In genomic region chr6:148993117-148994077, GRCm38 (mm10) we compare ENCODE assay signal across 8 mouse cellular contexts. TPM values are rescaled to one million over a fixed set of nuclear protein-coding genes. Genes with fewer than 3 reads are reported as not detected.
DNase-seq lines count a peak whose midpoint lies in the region; ATAC-seq and TF ChIP-seq lines count a peak whose summit lies in the region.

No protein-coding gene starts in this region.

- ATAC-seq in heart, embryonic 12.5 days (ENCODE audit: insufficient number of reproducible peaks, low FRiP score), result peak; percentile 39; the same call in 1 of the 2 replicates
- peak; percentile 83 for ATAC-seq in Patski
- ATAC-seq in forebrain, embryonic 15.5 days (replicated peaks), result peak; percentile 64; the same call in 1 of the 2 replicates
- peak; percentile 69 for ATAC-seq in lung, embryonic 14.5 days (ENCODE audit: insufficient read depth)
- ATAC-seq in stomach, embryonic 14.5 days (ENCODE audit: insufficient number of reproducible peaks, insufficient read depth, low FRiP score, low read depth), result peak; percentile 65

- H3K9ac ChIP-seq in heart, embryonic 12.5 days, result no peak overlapping the region
- no peak overlapping the region for H3K9ac ChIP-seq in forebrain, embryonic 15.5 days (replicated peaks)
- H3K9ac ChIP-seq in lung, embryonic 14.5 days, result no peak overlapping the region
- no peak overlapping the region for H3K9ac ChIP-seq in stomach, embryonic 14.5 days (replicated peaks; ENCODE audit: low read depth, low read length)

- DNase-seq in heart, postnatal 4 days, result no peak
- no peak for DNase-seq in Patski (ENCODE audit: low read depth, low spot score)
- peak; percentile 78 for DNase-seq in lung, embryonic 14.5 days
- DNase-seq in left cerebral cortex, adult 9 months (ENCODE audit: low spot score in 2 of 2), result no peak
- DNase-seq in right cerebral cortex, postnatal 10 days (ENCODE audit: low spot score in 2 of 2), result no peak

- H3K9me3 ChIP-seq in heart, embryonic 12.5 days (replicated peaks), result no peaks in the 10 kb centered on the region
- no peaks in the 10 kb centered on the region for H3K9me3 ChIP-seq in forebrain, embryonic 15.5 days
- H3K9me3 ChIP-seq in lung, embryonic 14.5 days (ENCODE audit: low read depth, low read length), result no peaks in the 10 kb centered on the region
- H3K9me3 ChIP-seq in stomach, embryonic 14.5 days (ENCODE audit: control insufficient read depth, low read depth, low read length), result no peaks in the 10 kb centered on the region

- no peak overlapping the region for H3K27ac ChIP-seq in heart, embryonic 12.5 days (ENCODE audit: poor library complexity, severe bottlenecking)
- H3K27ac ChIP-seq in forebrain, embryonic 15.5 days (replicated peaks), result no peak overlapping the region
- H3K27ac ChIP-seq in lung, embryonic 14.5 days (ENCODE audit: low read depth), result peak overlapping the region; percentile 64
- H3K27ac ChIP-seq in stomach, embryonic 14.5 days (ENCODE audit: low read length), result no peak overlapping the region

- 29% methylated on average over 9 of the region's 9 CpGs for WGBS in heart, embryonic 12.5 days
- WGBS in forebrain, embryonic 15.5 days, result 10% methylated on average over 9 of the region's 9 CpGs
- WGBS in lung, embryonic 14.5 days, result 34% methylated on average over 9 of the region's 9 CpGs
- 34% methylated on average over 9 of the region's 9 CpGs for WGBS in stomach, embryonic 14.5 days

- in situ Hi-C loops in Patski (cut with MboI; ENCODE audit: low pct_unique_long_range_greater_than_20kb), result loop anchor here (5.0 kb wide), 1 partner anchor 51 kb away; no protein-coding TSS in a partner anchor

- no peaks in the 10 kb centered on the region for H3K27me3 ChIP-seq in heart, embryonic 12.5 days (replicated peaks)
- no peaks in the 10 kb centered on the region for H3K27me3 ChIP-seq in Patski
- no peaks in the 10 kb centered on the region for H3K27me3 ChIP-seq in forebrain, embryonic 15.5 days
- H3K27me3 ChIP-seq in lung, embryonic 14.5 days (ENCODE audit: insufficient read depth, low read length), result no peaks in the 10 kb centered on the region
- H3K27me3 ChIP-seq in stomach, embryonic 14.5 days (ENCODE audit: control insufficient read depth, insufficient read depth, low read length), result no peaks in the 10 kb centered on the region

- peak; percentile 72 for TF ChIP-seq CTCF in Patski (IDR thresholded peaks at IDR 0.05)
- TF ChIP-seq CTCF in lung, embryonic 14.5 days (IDR thresholded peaks at IDR 0.05; ENCODE audit: low read depth), result peak; percentile 60

- H3K4me1 ChIP-seq in heart, embryonic 12.5 days (replicated peaks), result peaks cover 14% of the 10 kb centered on the region
- no peaks in the 10 kb centered on the region for H3K4me1 ChIP-seq in forebrain, embryonic 15.5 days
- no peaks in the 10 kb centered on the region for H3K4me1 ChIP-seq in lung, embryonic 14.5 days (ENCODE audit: insufficient read depth)
- H3K4me1 ChIP-seq in stomach, embryonic 14.5 days (ENCODE audit: control insufficient read depth, insufficient read depth, low read length), result peaks cover 4% of the 10 kb centered on the region; the same call in 1 of the 2 replicates

- no peak overlapping the region for H3K4me3 ChIP-seq in heart, embryonic 12.5 days
- no peak overlapping the region for H3K4me3 ChIP-seq in forebrain, embryonic 15.5 days
- 0 out of 2 replicates have a peak overlapping the region, but pooled peaks have one; percentile 8 for H3K4me3 ChIP-seq in lung, embryonic 14.5 days (ENCODE audit: low read depth, low read length)
- no peak overlapping the region for H3K4me3 ChIP-seq in stomach, embryonic 14.5 days (ENCODE audit: low read depth, low read length)

- POLR2A ChIA-PET in Patski (lab: Charles Lee), result interaction anchor here (1.2 kb wide), 1 partner anchor 47 kb away, joined by 3 read pairs; the partner anchor contains the start of gene Sinhcaf

- peaks cover 29% of the 10 kb centered on the region for H3K36me3 ChIP-seq in heart, embryonic 12.5 days
- peaks cover 37% of the 10 kb centered on the region for H3K36me3 ChIP-seq in forebrain, embryonic 15.5 days
- H3K36me3 ChIP-seq in lung, embryonic 14.5 days (ENCODE audit: insufficient read depth), result peaks cover 10% of the 10 kb centered on the region; the same call in 1 of the 2 replicates
- H3K36me3 ChIP-seq in stomach, embryonic 14.5 days (ENCODE audit: control insufficient read depth, insufficient read depth, low read length), result peaks cover 2% of the 10 kb centered on the region; the same call in 1 of the 2 replicates

- CTCF ChIA-PET in Patski (lab: Charles Lee), result interaction anchor here (1.1 to 5.5 kb wide), 7 partner anchors 10 to 78 kb away, joined by 3 to 25 read pairs (median 4); no protein-coding TSS in a partner anchor

- H3K4me2 ChIP-seq in heart, embryonic 12.5 days, result no peak overlapping the region
- H3K4me2 ChIP-seq in forebrain, embryonic 15.5 days (replicated peaks), result no peak overlapping the region
- H3K4me2 ChIP-seq in lung, embryonic 14.5 days, result peak overlapping the region; percentile 23; the same call in 1 of the 2 replicates
- H3K4me2 ChIP-seq in stomach, embryonic 14.5 days (replicated peaks; ENCODE audit: low read depth, low read length), result no peak overlapping the region

RNA-seq across cellular contexts. Expression of gene Sinhcaf, which starts 47.1 kb away (rescaled TPM):
- 90.9 and 95.6 TPM in 2 replicates for polyA plus RNA-seq in heart, embryonic 12.5 days (2016; fragmentation: Nextera tagmentation; extraction: Ambion mirVana)
- total RNA-seq in heart, postnatal 4 days (2021), result 10 to 100 TPM; 21.8 to 21.9 TPM
- 72.4 TPM for polyA plus RNA-seq in Patski (2021)
- 122 and 125 TPM in 2 replicates for polyA plus RNA-seq in forebrain, embryonic 15.5 days (2015; fragmentation: Nextera tagmentation; extraction: Ambion mirVana)
- 150 and 151 TPM in 2 replicates for polyA plus RNA-seq in lung, embryonic 14.5 days (2014; fragmentation: Nextera tagmentation; extraction: Ambion mirVana)
- 118 and 129 TPM in 2 replicates for polyA plus RNA-seq in stomach, embryonic 14.5 days (2014; fragmentation: Nextera tagmentation; extraction: Ambion mirVana)
